Mouse (Mus musculus): ENCODE results near the gene Cct4. TPM values are rescaled to one million over a fixed set of nuclear protein-coding genes. Genes with fewer than 3 reads are reported as not detected.
A peak's percentile ranks its signal among the peaks of the same experiment; 100 is the strongest.

The Cct4 gene
- total RNA-seq, 2 experiments from 2014 or later = 101 to 109 TPM

DNA sequence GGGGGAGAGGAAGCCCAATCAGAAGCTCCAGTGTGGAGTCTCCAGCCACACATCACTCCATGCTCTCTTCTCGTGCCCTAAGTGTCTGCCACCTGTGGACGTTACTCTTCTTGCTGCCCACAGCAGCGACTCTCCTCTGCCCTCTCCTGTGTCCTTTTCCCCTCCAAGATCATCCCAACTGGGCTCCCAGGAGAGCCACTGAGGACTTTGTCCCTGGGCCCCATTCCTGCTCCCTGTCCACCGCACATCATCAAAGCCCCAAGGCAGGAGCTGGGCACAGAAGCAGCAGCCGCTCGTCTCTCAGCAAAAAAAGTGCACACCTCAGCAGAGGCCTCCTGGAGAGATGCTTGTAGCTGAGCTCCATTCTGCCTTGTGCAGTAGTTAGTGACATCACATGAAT lies 24.7 kb downstream of the Cct4 start:
- DNase-seq (ENCODE audit: low spot score in 2 of 2) = no peak
- intact Hi-C loops (cut with DNase I) = no loop called here

DNA sequence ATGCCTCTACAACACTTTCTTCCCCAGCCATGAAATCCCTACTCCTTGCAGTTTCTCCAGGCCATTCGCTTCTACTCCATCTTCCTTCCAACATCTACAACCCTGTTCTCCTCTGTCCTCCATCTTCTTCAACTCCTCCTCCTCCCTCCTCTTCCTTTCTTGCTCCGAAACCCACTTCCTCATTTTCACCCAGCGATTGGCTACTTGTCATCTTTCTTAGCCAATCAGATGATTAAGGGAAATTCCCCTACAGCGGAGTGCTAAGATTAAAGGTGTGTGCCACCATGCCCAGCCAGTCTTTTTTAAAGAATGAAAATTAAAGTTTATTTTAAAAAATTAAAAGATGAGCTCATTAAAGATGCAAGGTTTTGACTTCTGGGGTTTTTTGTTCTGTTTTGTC lies 27.6 kb downstream of the Cct4 start:
- no peak for DNase-seq (ENCODE audit: low spot score in 2 of 2)
- intact Hi-C loops (cut with DNase I) = no loop called here

DNA sequence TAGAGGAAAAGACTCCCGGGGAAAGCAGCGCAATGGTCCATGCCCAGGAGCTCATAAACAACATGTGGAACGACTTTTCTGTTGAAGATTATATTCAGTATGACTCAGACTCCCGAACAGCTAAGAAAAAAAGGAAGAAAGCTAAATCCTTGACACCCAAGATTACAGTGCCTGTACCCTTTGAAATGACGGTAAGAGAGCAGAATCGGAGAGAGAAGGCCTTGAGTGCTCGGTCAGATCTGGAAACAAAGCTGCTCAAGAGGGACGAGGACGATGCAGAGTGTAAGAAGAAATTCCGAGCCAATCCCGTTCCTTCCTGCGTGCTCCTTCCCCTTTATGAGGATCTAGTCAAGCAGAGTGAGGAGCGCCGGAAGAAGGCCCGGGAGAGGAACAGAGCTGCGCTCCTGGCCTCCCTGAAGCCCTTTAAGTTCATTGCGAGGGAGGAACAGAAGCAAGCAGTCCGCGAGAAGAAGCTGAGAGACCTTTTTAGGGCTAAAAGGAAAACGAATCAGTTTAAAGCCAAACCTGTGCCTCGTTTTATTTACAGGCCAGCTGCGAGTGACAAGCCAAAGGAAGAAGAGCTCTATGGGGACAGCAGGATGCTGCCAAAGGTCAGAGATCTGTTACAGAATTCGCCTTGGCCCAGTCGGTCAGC lies 29.9 kb downstream of the Cct4 start:
- DNase-seq (ENCODE audit: low spot score in 2 of 2) = no peak
- intact Hi-C loops (cut with DNase I) = no loop called here

DNA sequence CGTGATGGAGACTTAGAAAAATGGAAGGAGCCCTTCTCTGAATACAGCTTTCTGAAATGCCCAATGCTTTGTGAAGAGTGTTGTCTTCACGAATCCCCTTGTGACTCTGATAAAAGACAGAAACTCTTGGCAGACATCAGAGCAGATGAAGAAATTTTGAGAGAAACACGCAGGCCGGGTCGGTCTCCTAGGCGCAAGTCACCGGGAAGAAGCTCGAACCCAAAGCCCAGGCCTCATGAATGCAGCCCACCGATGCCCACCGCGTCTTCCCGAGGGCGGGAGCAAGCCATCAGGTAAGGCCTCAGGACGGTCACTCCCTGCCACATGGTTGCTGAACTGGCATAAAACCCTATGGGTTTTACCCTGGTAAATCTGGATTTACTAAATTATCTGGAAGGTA lies 30.5 kb downstream of the Cct4 start:
- no peak for DNase-seq (ENCODE audit: low spot score in 2 of 2)
- intact Hi-C loops (cut with DNase I) = no loop called here

DNA sequence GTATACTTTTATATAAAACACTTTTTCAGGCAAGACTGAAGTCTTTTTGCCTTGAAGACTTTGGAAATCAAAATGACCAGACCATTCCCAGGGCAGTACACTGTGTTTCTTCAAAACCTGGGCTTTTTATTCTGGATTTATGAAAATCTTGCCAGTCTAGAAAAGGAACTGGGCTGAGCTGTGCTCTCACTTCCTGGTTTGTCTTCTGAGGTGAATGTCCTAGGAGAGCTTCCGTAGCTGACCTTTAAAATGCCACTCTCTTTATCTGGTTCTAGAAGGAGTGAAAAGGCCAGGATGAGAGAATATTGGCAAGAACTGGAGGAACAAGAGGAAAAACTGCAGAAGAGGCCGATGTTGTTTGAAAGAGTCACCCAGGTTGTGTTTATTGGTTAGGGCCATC lies 32.8 kb downstream of the Cct4 start:
- intact Hi-C loops (cut with DNase I) = no loop called here

DNA sequence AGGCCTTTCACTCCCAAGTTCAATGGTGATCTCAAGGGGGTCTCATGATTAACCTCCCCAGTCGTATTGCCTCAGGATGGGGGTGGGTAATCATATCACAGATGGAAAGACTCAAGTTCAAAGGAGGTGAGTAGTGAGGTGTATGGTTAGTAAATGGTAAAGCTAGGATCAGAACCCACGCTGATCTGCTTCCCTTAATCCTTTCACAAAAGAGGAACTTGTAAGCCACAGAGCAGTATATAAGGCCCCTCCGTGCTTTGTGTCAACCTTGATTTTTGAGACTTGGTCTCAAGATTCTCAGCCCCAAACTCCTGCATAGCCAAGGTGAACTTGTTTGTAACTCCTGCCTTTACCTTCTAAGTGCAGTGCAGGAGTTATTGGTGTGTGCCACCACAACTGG lies 33.9 kb downstream of the Cct4 start:
- no peak for DNase-seq (ENCODE audit: low spot score in 2 of 2)
- intact Hi-C loops (cut with DNase I) = no loop called here

More for the DNA sequence above, 32.8 kb downstream of the Cct4 start:
- DNase-seq (ENCODE audit: low spot score in 2 of 2) = no peak

DNA sequence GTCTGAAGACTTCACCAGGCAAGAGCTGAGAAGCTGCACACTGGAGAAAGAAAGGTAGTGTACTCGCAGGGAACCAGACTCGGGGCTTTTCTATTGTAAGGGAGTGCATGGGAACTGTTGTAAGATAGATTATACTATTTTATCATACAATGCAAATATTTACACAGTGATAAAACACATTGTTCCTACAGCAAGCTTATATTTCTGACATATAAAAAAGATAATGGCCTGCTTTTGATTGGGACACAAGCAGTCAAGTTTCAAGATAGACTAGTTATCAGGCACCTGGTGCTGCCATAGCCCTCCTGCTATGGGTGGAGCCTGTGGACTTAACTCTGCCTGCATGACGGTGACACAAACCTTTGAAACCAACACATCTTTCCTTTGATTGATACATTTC lies 38.6 kb downstream of the Cct4 start:
- DNase-seq (ENCODE audit: low spot score in 2 of 2) = no peak
- intact Hi-C loops (cut with DNase I) = no loop called here

DNA sequence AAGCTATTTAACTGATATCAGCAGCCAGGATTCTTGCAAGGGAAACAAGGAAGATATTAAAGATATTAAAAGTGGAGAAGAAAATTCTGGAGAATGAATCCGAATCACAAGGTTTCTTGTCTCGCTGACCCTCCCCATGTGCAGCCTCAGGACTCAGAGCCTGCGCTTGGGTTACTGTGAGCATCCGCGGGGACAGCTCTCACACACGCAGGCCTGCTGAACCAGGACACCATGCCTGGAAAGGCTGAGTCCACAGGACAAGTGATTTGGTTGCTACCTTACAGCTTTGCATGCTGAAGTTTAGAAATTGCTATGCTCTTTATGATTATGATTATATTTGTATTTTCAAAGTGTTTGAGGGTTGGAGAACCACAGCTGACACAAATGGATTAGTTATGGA lies 39.1 kb downstream of the Cct4 start:
- intact Hi-C loops (cut with DNase I) = no loop called here
- DNase-seq (ENCODE audit: low spot score in 2 of 2) = no peak

DNA sequence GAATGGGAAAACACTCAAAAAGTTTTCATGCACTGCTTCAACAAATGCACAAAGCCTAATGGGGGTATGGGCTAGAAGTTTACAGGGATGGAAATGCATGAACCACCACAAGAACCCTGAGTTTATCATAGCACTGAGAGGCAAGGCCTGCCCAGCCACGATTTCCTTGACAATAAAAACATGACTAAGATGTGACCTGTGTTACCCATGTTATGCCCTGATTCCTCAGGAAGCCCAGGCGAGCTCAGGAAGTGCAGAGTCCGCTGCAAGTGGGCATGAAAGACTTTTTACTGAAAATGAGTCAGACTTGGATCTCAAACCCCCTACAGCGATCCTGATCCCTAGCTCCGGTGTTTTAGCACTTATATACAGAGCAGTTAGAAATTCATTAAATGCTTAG lies 56.9 kb downstream of the Cct4 start:
- DNase-seq (ENCODE audit: low spot score in 2 of 2) = no peak

DNA sequence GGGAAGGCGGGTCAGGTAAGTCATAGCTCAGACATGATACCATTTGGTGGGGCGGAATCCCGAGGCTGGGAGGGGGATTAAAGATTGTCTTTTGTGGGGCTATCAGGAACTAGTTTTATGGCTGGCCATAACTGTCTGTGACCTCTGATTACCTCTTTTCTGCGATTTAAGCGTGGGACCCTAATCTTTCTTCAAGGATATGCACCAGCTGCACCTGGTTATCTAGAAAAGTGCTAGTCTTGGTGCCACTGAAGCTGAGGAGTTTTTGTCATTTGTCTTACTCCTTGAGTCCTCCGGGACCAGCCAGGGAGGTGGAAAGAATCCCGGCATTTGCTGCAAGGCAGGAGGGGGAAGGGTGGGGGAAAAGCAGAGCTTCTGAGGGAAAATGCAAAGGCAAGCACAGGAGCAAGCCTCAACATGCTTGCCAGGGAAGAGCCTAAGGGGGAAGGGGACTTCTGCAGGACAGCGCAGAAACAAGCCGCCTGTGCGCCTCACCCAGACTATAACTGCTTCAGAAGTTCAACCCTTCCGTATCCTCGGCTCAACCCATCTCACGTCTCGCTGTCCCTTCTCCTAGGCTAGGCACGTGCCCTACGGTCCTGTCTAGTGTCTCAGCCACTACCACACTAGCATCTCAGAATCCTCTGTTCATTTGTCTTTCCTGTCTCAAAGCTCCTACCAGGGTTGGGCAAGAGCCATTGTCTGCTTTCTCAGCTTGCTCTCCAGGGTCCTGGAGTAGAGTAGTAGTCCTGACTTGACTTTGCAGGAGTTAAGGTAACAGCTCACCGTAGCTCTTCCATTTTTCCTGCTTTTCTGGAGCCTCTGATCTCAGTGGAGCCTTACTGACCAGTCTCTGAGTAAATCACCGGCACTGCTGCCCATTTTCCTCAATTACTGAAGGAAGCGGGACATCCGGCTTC lies 57.6 kb downstream of the Cct4 start:
- intact Hi-C loops (cut with DNase I) = no loop called here

More for the DNA sequence above, 56.9 kb downstream of the Cct4 start:
- intact Hi-C loops (cut with DNase I) = no loop called here

DNA sequence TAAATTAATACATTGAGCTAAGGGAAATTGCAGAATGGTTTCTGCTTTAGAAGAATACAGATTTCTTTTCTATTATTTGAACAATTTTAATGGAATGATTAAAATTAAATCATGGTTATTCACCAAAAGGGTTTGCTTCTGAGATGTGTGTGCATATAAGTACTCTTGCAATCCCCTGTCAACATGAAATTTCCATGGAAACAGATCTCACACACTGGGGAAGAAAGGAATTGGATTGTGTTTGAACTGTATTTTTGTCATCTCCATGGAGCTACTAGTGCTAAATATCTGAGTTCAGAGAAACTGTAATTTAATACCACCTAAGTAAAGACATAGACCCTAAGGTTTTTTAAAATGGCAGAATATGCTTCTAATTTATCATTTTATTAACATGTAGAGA lies 59.3 kb downstream of the Cct4 start:
- no peak for DNase-seq (ENCODE audit: low spot score in 2 of 2)
- intact Hi-C loops (cut with DNase I) = no loop called here

More for the DNA sequence above, 57.6 kb downstream of the Cct4 start:
- no peak for DNase-seq (ENCODE audit: low spot score in 2 of 2)

DNA sequence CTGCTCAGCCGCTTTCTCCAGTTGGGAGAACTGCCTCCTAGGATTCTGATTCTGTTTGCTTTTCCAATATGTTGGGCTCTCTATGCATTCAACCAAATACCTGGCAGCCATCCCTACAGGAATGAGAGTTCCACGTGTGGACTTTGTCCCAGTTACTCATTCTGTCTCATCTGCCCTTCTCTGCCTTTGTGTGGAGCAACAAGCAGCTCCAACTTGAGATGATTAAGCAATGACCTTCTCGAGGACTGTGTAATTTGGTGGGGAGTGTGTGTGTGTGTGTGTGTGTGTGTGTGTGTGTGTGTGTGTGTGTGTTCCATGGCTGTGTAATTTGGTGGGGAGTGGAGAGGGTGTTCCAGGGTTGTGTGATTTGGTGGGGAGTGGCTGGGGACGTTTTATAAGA lies 62.0 kb downstream of the Cct4 start:
- peak in 1 of 2 experiments; percentile 4 for DNase-seq (ENCODE audit: low spot score in 2 of 2)
- intact Hi-C loops (cut with DNase I) = no loop called here

Other genes starting within 250 kb of the Cct4 start
- 10 to 100 TPM; 14.0 to 15.2 TPM for gene B3gnt2, start 129.6 kb upstream of the Cct4 start, total RNA-seq (2021)
- gene Zrsr1, start 18.5 kb upstream of the Cct4 start, total RNA-seq (2021) = 10 to 100 TPM; 59.0 to 60.9 TPM
- gene Gm28048, start 8.4 kb upstream of the Cct4 start, total RNA-seq (2021) = 10 to 100 TPM; 11.3 to 16.0 TPM
- gene Commd1, start 8.1 kb upstream of the Cct4 start, total RNA-seq (2021) = 10 to 100 TPM; 40.3 to 47.2 TPM
- gene Fam161a, start 17.0 kb downstream of the Cct4 start, total RNA-seq (2021) = 1 to 10 TPM; 2.5 to 4.9 TPM

Data from left cerebral cortex, postnatal 25 days (tissue).